Comparison of ENCODE assay signal across 8 mouse cellular contexts in the genomic region with DNA sequence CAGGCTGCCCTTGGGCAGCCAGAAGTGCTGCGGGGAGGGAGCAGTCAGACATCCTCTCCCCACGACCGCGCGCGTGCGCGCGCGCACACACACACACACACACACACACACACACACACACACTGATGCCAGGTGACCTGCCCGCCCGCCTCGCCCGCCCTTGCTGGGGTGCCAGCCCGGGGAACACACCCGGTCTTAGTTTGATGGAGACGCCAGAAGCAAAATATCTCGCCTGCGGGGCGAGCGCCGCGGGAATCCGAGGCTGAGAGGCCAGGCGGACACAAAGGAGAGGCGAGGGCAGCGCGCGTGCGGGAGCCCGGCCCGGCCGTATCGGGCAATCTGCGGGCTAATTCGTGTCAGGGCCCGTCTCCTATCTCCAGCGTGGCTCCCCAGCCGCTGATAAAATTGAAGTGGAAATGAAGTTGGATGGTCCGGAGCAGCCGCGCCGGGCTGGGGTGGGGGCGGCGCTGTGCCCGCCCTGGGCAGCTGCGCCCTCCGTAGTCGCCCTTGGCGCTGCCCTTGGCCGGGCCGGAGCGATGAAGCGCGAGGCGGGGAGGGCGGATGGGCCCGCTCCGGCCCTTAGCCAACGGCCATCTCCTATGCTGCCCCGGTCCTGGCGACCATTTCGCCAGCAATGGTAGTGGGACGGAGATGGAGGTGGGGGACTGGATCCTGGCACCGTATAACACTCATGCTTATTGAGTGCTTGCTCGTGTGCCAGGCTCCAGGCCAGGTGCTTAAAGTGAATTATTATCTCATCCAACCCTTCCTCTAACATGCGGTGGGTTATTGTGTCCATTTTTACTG.
DNase-seq lines count a peak whose midpoint lies in the region; ATAC-seq and TF ChIP-seq lines count a peak whose summit lies in the region.

No protein-coding gene starts in this region.

- 2% methylated on average over 67 of the region's 67 CpGs for WGBS in embryonic facial prominence, embryonic 10.5 days
- 3% methylated on average over 67 of the region's 67 CpGs for WGBS in hindbrain, embryonic 10.5 days
- WGBS in limb, embryonic 11.5 days = 2% methylated on average over 51 of the region's 67 CpGs

- no peak for TF ChIP-seq CTCF in E14TG2a.4 (conservative IDR thresholded peaks at IDR 0.05; ENCODE audit: low read length)

- H3K4me2 ChIP-seq in limb, embryonic 11.5 days (ENCODE audit: low read depth, severe bottlenecking) = peak overlapping the region; percentile 77

- H3K27me3 ChIP-seq in E14TG2a.4 (ENCODE audit: insufficient read depth, low read length) = peaks cover 78% of the 10 kb centered on the region
- H3K27me3 ChIP-seq in embryonic facial prominence, embryonic 10.5 days (replicated peaks; ENCODE audit: low read depth, poor library complexity, severe bottlenecking) = peaks cover 84% of the 10 kb centered on the region
- peaks cover 82% of the 10 kb centered on the region for H3K27me3 ChIP-seq in hindbrain, embryonic 10.5 days (ENCODE audit: insufficient read depth, poor library complexity, severe bottlenecking)
- peaks cover 16% of the 10 kb centered on the region for H3K27me3 ChIP-seq in limb, embryonic 11.5 days (ENCODE audit: control insufficient read depth, insufficient read depth, low read length)

- H3K4me3 ChIP-seq in E14TG2a.4 (replicated peaks; ENCODE audit: low read length) = peak overlapping the region; percentile 80
- H3K4me3 ChIP-seq in embryonic facial prominence, embryonic 10.5 days = peak overlapping the region; percentile 66
- H3K4me3 ChIP-seq in hindbrain, embryonic 10.5 days = peak overlapping the region; percentile 64
- H3K4me3 ChIP-seq in limb, embryonic 11.5 days (ENCODE audit: low read depth, low read length) = peak overlapping the region; percentile 46

- peak overlapping the region; percentile 78 for H3K9ac ChIP-seq in limb, embryonic 11.5 days (ENCODE audit: low read length)

- H3K4me1 ChIP-seq in E14TG2a.4 (replicated peaks; ENCODE audit: low read depth, low read length) = peaks cover 22% of the 10 kb centered on the region
- peaks cover 46% of the 10 kb centered on the region for H3K4me1 ChIP-seq in embryonic facial prominence, embryonic 10.5 days
- peaks cover 34% of the 10 kb centered on the region for H3K4me1 ChIP-seq in hindbrain, embryonic 10.5 days (replicated peaks)
- peaks cover 4% of the 10 kb centered on the region for H3K4me1 ChIP-seq in limb, embryonic 11.5 days (ENCODE audit: control insufficient read depth, insufficient read depth, low read length)

- peaks cover 3% of the 10 kb centered on the region; the same call in 1 of the 2 replicates for H3K9me3 ChIP-seq in E14TG2a.4 (ENCODE audit: low read length)
- H3K9me3 ChIP-seq in embryonic facial prominence, embryonic 10.5 days = peaks cover under 1% of the 10 kb centered on the region; the same call in 1 of the 2 replicates
- peaks cover 5% of the 10 kb centered on the region for H3K9me3 ChIP-seq in hindbrain, embryonic 10.5 days
- no peaks in the 10 kb centered on the region for H3K9me3 ChIP-seq in limb, embryonic 11.5 days (ENCODE audit: control insufficient read depth, low read length)

- no peaks in the 10 kb centered on the region for H3K36me3 ChIP-seq in E14TG2a.4 (ENCODE audit: insufficient read depth, low read length)
- no peaks in the 10 kb centered on the region for H3K36me3 ChIP-seq in embryonic facial prominence, embryonic 10.5 days (replicated peaks)
- H3K36me3 ChIP-seq in hindbrain, embryonic 10.5 days = no peaks in the 10 kb centered on the region
- no peaks in the 10 kb centered on the region for H3K36me3 ChIP-seq in limb, embryonic 11.5 days (ENCODE audit: control insufficient read depth, insufficient read depth, low read length)

- peak overlapping the region; percentile 88 for H3K27ac ChIP-seq in embryonic facial prominence, embryonic 10.5 days (replicated peaks)
- H3K27ac ChIP-seq in hindbrain, embryonic 10.5 days = peak overlapping the region; percentile 92
- H3K27ac ChIP-seq in limb, embryonic 11.5 days (replicated peaks; ENCODE audit: low read depth, low read length) = no peak overlapping the region

- 0 out of 2 replicates have a peak, but pooled peaks have one; percentile 35 for ATAC-seq in limb, embryonic 11.5 days (ENCODE audit: insufficient number of reproducible peaks, low FRiP score, low TSS enrichment, low read depth)

- peak; percentile 11 for DNase-seq in R1 (ENCODE audit: low read depth, low spot score)
- peak; percentile 70 for DNase-seq in embryonic facial prominence, embryonic 10.5 days (ENCODE audit: low spot score)
- DNase-seq in hindbrain, embryonic 10.5 days (ENCODE audit: low spot score) = peak; percentile 68
- peak; percentile 70 for DNase-seq in limb, embryonic 11.5 days (ENCODE audit: low spot score)
- DNase-seq in retina, embryonic 14.5 days (ENCODE audit: low spot score) = peak; percentile 55
- DNase-seq in spleen, postnatal 4 days (ENCODE audit: low spot score in 2 of 2) = no peak
- DNase-seq in lung, adult 18-20 months = no peak

Comparison
In these comparisons a context has a peak if more than half of its experiments do, and no peak if none do; other contexts are left out.
1. DNase-seq: peak in R1 (single experiment), embryonic facial prominence, embryonic 10.5 days (single experiment), hindbrain, embryonic 10.5 days (single experiment), limb, embryonic 11.5 days (single experiment) and retina, embryonic 14.5 days (single experiment); none in spleen, postnatal 4 days (0 of 2) and lung, adult 18-20 months (0 of 2).
2. Peak in every context shown above with its lines, with median percentiles within 50 percentile points of each other: H3K4me3 ChIP-seq.